ENCODE assay signal across 11 mouse cellular contexts in genomic region chr2:33498280-33498679, GRCm38 (mm10). TPM values are rescaled to one million over a fixed set of nuclear protein-coding genes. Genes with fewer than 3 reads are reported as not detected.
DNase-seq lines count a peak whose midpoint lies in the region.
"Had no signal": no experiment of that assay in that cellular context is flagged by ENCODE, and none has a peak within 500 bp of the region (broad histone marks: within the 10 kb centered on the region; RNA-seq: fewer than 3 reads in every experiment).

No protein-coding gene starts in this region.

- DNase-seq in cerebellum, adult 9-11 months: peak; percentile 20
- DNase-seq in cerebellum, adult 11 months: no peak
- peak; percentile 25 for DNase-seq in ovary, adult 18-20 months (ENCODE audit: low spot score)
- no peak for DNase-seq in ovary, postnatal 36 days (ENCODE audit: low spot score)
- peak; percentile 70 for DNase-seq in adrenal gland, adult 2 months
- DNase-seq in fibroblast of lung, adult 2 months (ENCODE audit: low read depth): peak; percentile 55
- DNase-seq in frontal cortex, postnatal 25 days (ENCODE audit: low spot score in 2 of 2): no peak
- DNase-seq in layer of hippocampus, postnatal 10 days (ENCODE audit: low spot score in 2 of 2): no peak
- DNase-seq: heart, postnatal 4 days; spleen, adult 18-20 months; thymus, postnatal 36 days had no signal

RNA-seq across cellular contexts. Expression of gene Zbtb43, which starts 29.9 kb away (rescaled TPM):
- 10 to 100 TPM; 19.9 to 26.4 TPM for total RNA-seq in adrenal gland, adult 2 months (2021)
- polyA plus RNA-seq in adrenal gland, adult 2 months (2012; rRNA removed): 3.5 and 4.9 TPM in 2 replicates
- 10 to 100 TPM; 24.7 to 25.0 TPM for total RNA-seq in layer of hippocampus, postnatal 10 days (2021)

Comparison
In these comparisons a context has a peak if more than half of its experiments do, and no peak if none do; other contexts are left out.
1. DNase-seq: peak in cerebellum, adult 9-11 months (single experiment), ovary, adult 18-20 months (single experiment), adrenal gland, adult 2 months (single experiment) and fibroblast of lung, adult 2 months (single experiment); none in cerebellum, adult 11 months (single experiment), ovary, postnatal 36 days (single experiment), frontal cortex, postnatal 25 days (0 of 2) and layer of hippocampus, postnatal 10 days (0 of 2).